Mouse (Mus musculus) natural killer cell, adult 2 months (primary cell): Measurements from ENCODE around the gene Zdhhc22.

Experiments
- DNase-seq, 2 experiments: peaks; one replicate each; pipeline ENCODE4 v3.0.0; 2022; ENCODE audit warnings: low spot score in 2 of 2

Zdhhc22 gene

DNA sequence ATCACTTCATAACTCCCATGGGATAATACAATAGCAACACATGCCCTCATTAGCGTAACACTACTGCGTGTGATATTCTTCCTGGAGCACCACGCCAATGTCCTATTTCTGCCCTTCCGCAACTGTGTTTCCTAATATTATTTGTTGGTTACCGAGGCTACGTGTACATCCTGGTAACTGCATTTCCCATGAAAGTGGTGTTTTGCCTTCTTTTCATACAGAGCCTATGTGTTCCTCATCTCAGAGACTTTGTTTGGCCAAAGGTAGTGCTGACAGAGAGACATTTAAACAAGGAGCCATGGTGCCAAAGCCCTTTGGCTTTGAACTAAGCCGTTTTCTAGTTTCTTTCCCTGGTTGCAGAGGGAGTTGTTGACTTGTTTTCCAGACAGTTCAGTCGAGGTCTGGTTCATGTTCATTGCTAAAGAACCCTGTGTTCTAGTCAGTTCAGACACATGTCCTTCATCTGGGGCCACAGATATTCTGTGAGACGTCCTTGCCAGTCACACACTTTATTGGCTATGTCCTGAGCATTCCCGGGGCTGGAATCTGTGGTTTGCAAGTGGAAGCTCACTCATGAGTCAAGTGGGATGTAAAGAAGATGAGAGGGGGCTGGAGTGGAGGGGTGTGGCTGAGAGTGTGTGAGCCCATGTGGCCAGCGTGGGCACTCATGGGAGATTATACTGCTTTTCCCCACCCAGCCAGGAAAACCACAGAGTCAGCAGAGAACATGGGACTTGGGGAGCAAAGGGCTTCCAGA is 53.5 kb downstream of the Zdhhc22 start:
- no peak for DNase-seq

- no peak for DNase-seq
Observed at GRCm38 (mm10) chr12:86935692-86936282, 54.4 kb downstream of the Zdhhc22 start.

DNA sequence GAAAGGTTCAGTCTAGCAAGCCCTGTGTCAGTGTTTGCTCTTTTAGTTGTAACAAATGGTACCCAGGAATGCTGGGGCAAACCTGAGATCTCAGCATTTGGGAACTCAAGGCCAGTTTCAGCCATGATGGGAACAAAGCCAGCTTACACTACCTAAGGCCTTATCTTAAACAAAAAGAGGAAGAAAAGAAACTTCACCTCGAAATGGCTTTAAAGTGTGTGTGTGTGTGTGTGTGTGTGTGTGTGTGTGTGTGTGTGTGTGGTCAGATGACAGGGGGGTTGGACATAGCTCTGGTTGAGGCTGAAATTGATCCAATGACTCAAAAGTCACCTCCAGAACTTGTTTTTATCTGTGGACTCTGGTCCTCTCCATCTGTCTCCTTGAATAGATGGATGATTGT is 55.5 kb downstream of the Zdhhc22 start:
- no peak for DNase-seq

- no peak for DNase-seq
Observed at GRCm38 (mm10) chr12:86932575-86932952, 57.7 kb downstream of the Zdhhc22 start.

- DNase-seq, result no peak
Observed at GRCm38 (mm10) chr12:86931919-86932574, 58.2 kb downstream of the Zdhhc22 start.

DNA sequence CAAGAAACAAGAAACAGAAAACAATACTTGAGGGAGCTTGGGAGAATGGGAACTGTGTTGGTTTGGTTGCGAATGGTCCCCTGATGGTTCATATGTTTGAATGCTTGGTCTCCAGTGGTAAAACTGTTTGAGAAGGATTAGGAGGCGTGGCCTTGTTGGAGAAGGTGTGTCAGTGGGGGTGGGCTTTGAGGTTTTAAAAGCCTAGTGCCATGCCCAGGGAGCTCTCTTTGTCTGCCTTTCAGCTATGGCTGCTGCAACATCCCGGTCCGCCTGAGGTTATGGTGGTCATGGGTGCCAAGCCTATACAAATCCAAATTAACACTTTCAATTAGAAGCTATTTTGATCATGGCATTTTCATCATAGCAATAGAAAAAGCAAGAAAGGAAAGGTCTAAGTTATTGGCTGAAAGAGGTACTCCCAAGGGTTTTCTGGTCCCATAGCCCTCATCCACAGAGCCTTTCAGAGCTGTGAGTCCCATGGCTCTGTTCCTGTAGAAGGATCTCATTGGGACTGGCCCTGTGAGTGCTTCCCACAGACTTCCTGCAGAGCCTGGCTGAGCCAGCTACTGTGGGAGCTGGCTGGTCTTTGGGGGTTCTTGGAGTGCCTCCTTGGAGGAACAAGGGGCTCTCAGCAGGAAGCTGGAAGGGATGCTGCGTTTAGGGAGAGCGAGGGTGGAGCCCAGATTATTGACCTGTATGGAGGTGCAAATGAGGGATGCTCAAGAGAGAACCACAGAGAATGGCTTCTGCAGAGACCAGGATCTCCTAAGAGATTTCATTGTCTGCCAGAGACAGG is 59.1 kb downstream of the Zdhhc22 start:
- no peak for DNase-seq
